Comparison of ENCODE assay signal across 26 mouse cellular contexts in genomic region chr1:189499703-189500102, GRCm38 (mm10).
A peak's percentile ranks its signal among the peaks of the same experiment; 100 is the strongest.
DNase-seq lines count a peak whose midpoint lies in the region; ATAC-seq and TF ChIP-seq lines count a peak whose summit lies in the region.
"Had no signal": no experiment of that assay in that cellular context is flagged by ENCODE, and none has a peak within 500 bp of the region (broad histone marks: within the 10 kb centered on the region; RNA-seq: fewer than 3 reads in every experiment).

No protein-coding gene starts in this region.

- no peak overlapping the region for H3K9ac ChIP-seq in kidney, embryonic 15.5 days
- no peak overlapping the region for H3K9ac ChIP-seq in CH12.LX (ENCODE audit: insufficient read depth, low read depth)
- H3K9ac ChIP-seq in intestine, embryonic 16.5 days (ENCODE audit: low read depth, low read length) = no peak overlapping the region
- no peak overlapping the region for H3K9ac ChIP-seq in stomach, postnatal 0 days (ENCODE audit: low read length)
- H3K9ac ChIP-seq: embryonic facial prominence, embryonic 13.5 days; embryonic facial prominence, embryonic 15.5 days; forebrain, embryonic 12.5 days had no signal

- in situ Hi-C loops in CH12.LX (cut with MboI; ENCODE audit: low pct_ligation_motif_present, low pct_unique_long_range_greater_than_20kb, low sequenced_read_pairs) = no loop called here

- TF ChIP-seq RAD21 in CH12.LX (IDR thresholded peaks at IDR 0.05; ENCODE audit: low read depth, low read length) = no peak

- no peaks in the 10 kb centered on the region for H3K79me2 ChIP-seq in CH12.LX (replicated peaks; ENCODE audit: control insufficient read depth, extremely low read depth, insufficient read depth, poor library complexity, severe bottlenecking)

- 70% methylated on average over 3 of the region's 3 CpGs for WGBS in kidney, embryonic 15.5 days
- WGBS in intestine, embryonic 16.5 days = 67% methylated on average over 3 of the region's 3 CpGs
- WGBS in stomach, postnatal 0 days = 83% methylated on average over 3 of the region's 3 CpGs

- peak; percentile 61 for TF ChIP-seq EP300 in CH12.LX (IDR thresholded peaks at IDR 0.05; ENCODE audit: low read length)
- no peak for TF ChIP-seq EP300 in stomach, postnatal 0 days (optimal IDR thresholded peaks at IDR 0.05)

- H3K27me3 ChIP-seq in kidney, embryonic 15.5 days = no peaks in the 10 kb centered on the region
- no peaks in the 10 kb centered on the region for H3K27me3 ChIP-seq in CH12.LX (replicated peaks)
- no peaks in the 10 kb centered on the region for H3K27me3 ChIP-seq in intestine, embryonic 16.5 days (replicated peaks; ENCODE audit: control insufficient read depth, insufficient read depth, low read length)
- no peaks in the 10 kb centered on the region for H3K27me3 ChIP-seq in stomach, postnatal 0 days (ENCODE audit: control insufficient read depth, insufficient read depth, low read length)
- H3K27me3 ChIP-seq: embryonic facial prominence, embryonic 13.5 days; embryonic facial prominence, embryonic 15.5 days; forebrain, embryonic 12.5 days had no signal

- no peak for DNase-seq in kidney, postnatal 25 days
- DNase-seq in CH12.LX (ENCODE audit: extremely low read depth) = peak; percentile 82
- no peak for DNase-seq in stomach, postnatal 0 days (ENCODE audit: low spot score)
- DNase-seq in cerebellum, postnatal 25 days = no peak
- no peak for DNase-seq in cerebellum, adult 9-11 months
- DNase-seq in gastrocnemius, adult 8-10 months (ENCODE audit: low spot score in 2 of 2) = no peak
- DNase-seq: adrenal gland, adult 2 months; adrenal gland, postnatal 10 days; adrenal gland, postnatal 25 days; B cell, adult 2 months; cerebellum, adult 11 months; cerebellum, adult 18-20 months; cerebellum, adult 8-10 months; cerebellum, postnatal 10 days; cerebellum, postnatal 36 days; embryo, embryonic 11 days had no signal

- no peak for TF ChIP-seq POLR2A in CH12.LX (IDR thresholded peaks at IDR 0.05; ENCODE audit: low read depth, low read length)

- no peaks in the 10 kb centered on the region for H3K36me3 ChIP-seq in kidney, embryonic 15.5 days
- H3K36me3 ChIP-seq in CH12.LX (replicated peaks in 1 of 2; ENCODE audit: control insufficient read depth in 1 of 2, insufficient read depth in 1 of 2, low read length in 1 of 2) = no peaks in the 10 kb centered on the region
- no peaks in the 10 kb centered on the region for H3K36me3 ChIP-seq in intestine, embryonic 16.5 days (ENCODE audit: control insufficient read depth, insufficient read depth, low read length)
- H3K36me3 ChIP-seq in stomach, postnatal 0 days (ENCODE audit: control insufficient read depth, insufficient read depth, low read length) = no peaks in the 10 kb centered on the region
- H3K36me3 ChIP-seq: embryonic facial prominence, embryonic 13.5 days; embryonic facial prominence, embryonic 15.5 days; forebrain, embryonic 10.5 days; forebrain, embryonic 12.5 days had no signal

- H3K9me3 ChIP-seq in kidney, embryonic 15.5 days (replicated peaks) = 0 out of 2 replicates have a peak, but pooled peaks cover 3% of the 10 kb centered on the region
- no peaks in the 10 kb centered on the region for H3K9me3 ChIP-seq in CH12.LX (replicated peaks; ENCODE audit: low read length)
- no peaks in the 10 kb centered on the region for H3K9me3 ChIP-seq in intestine, embryonic 16.5 days (ENCODE audit: control insufficient read depth, low read length)
- H3K9me3 ChIP-seq in stomach, postnatal 0 days (ENCODE audit: control insufficient read depth, low read length) = no peaks in the 10 kb centered on the region
- H3K9me3 ChIP-seq: embryonic facial prominence, embryonic 13.5 days; embryonic facial prominence, embryonic 15.5 days; forebrain, embryonic 10.5 days; forebrain, embryonic 12.5 days had no signal

- TF ChIP-seq CTCF in CH12.LX (conservative IDR thresholded peaks at IDR 0.05 in 1 of 2, IDR thresholded peaks at IDR 0.05 in 1 of 2; ENCODE audit: low read depth in 2 of 2, low read length in 2 of 2) = no peak
- no peak for TF ChIP-seq CTCF in stomach, postnatal 0 days (IDR thresholded peaks at IDR 0.05; ENCODE audit: low read depth)

- no peak overlapping the region for H3K4me2 ChIP-seq in kidney, embryonic 15.5 days
- H3K4me2 ChIP-seq in CH12.LX (ENCODE audit: insufficient read depth, low read depth, poor library complexity, severe bottlenecking) = no peak overlapping the region
- H3K4me2 ChIP-seq in intestine, embryonic 16.5 days (ENCODE audit: low read depth, low read length) = no peak overlapping the region
- H3K4me2 ChIP-seq in stomach, postnatal 0 days (replicated peaks; ENCODE audit: low read depth) = no peak overlapping the region
- H3K4me2 ChIP-seq: embryonic facial prominence, embryonic 13.5 days; embryonic facial prominence, embryonic 15.5 days; forebrain, embryonic 12.5 days had no signal

- ATAC-seq in kidney, embryonic 15.5 days (replicated peaks; ENCODE audit: low FRiP score) = no peak
- peak; percentile 32 for ATAC-seq in intestine, embryonic 16.5 days
- peak; percentile 67; the same call in 1 of the 2 replicates for ATAC-seq in stomach, postnatal 0 days (ENCODE audit: low FRiP score, low TSS enrichment)
- ATAC-seq: CD4-positive, CD25-positive, alpha-beta regulatory T cell, adult 4 months; forebrain, embryonic 14.5 days; forebrain, embryonic 16.5 days had no signal

- H3K4me3 ChIP-seq in kidney, embryonic 15.5 days (replicated peaks) = no peak overlapping the region
- H3K4me3 ChIP-seq in CH12.LX (replicated peaks in 1 of 3; ENCODE audit: low read depth in 2 of 3, low read length in 2 of 3, poor library complexity in 1 of 3) = no peak overlapping the region
- H3K4me3 ChIP-seq in intestine, embryonic 16.5 days (ENCODE audit: low read length) = no peak overlapping the region
- H3K4me3 ChIP-seq in stomach, postnatal 0 days (ENCODE audit: low read depth, low read length) = no peak overlapping the region
- H3K4me3 ChIP-seq: embryonic facial prominence, embryonic 13.5 days; embryonic facial prominence, embryonic 15.5 days; erythroblast, embryonic 14.5 days; forebrain, embryonic 10.5 days; forebrain, embryonic 12.5 days had no signal

- peaks cover 22% of the 10 kb centered on the region for H3K4me1 ChIP-seq in kidney, embryonic 15.5 days
- H3K4me1 ChIP-seq in CH12.LX (ENCODE audit: control insufficient read depth in 1 of 2, insufficient read depth in 2 of 2) = peaks cover 0 to 24% of the 10 kb centered on the region in 2 experiments; a peak in 2 of 4 replicates
- peaks cover 6% of the 10 kb centered on the region for H3K4me1 ChIP-seq in intestine, embryonic 16.5 days (ENCODE audit: control insufficient read depth, insufficient read depth, low read length)
- H3K4me1 ChIP-seq in stomach, postnatal 0 days (replicated peaks; ENCODE audit: control insufficient read depth, insufficient read depth) = no peaks in the 10 kb centered on the region
- H3K4me1 ChIP-seq: embryonic facial prominence, embryonic 13.5 days had no signal

- dilution Hi-C loops in CH12.LX (cut with MboI; ENCODE audit: extremely low pct_ligation_motif_present, extremely low pct_unique_long_range_greater_than_20kb, low sequenced_read_pairs) = no loop called here

- H3K27ac ChIP-seq in kidney, embryonic 15.5 days = 0 out of 2 replicates have a peak overlapping the region, but pooled peaks have one; percentile 56
- H3K27ac ChIP-seq in CH12.LX (ENCODE audit: insufficient read depth, low read depth) = no peak overlapping the region
- no peak overlapping the region for H3K27ac ChIP-seq in intestine, embryonic 16.5 days (ENCODE audit: low read length)
- H3K27ac ChIP-seq in stomach, postnatal 0 days (replicated peaks) = no peak overlapping the region
- H3K27ac ChIP-seq: embryonic facial prominence, embryonic 13.5 days; embryonic facial prominence, embryonic 15.5 days; forebrain, embryonic 10.5 days; forebrain, embryonic 12.5 days had no signal

TF ChIP-seq in CH12.LX, 34 proteins besides CTCF, POLR2A, EP300 and RAD21 (continues in another document):
- no peak; the same call in 1 of the 2 replicates for TF ChIP-seq IRF4 (IDR thresholded peaks at IDR 0.05; ENCODE audit: low read depth, low read length)
- no peak for TF ChIP-seq ZMIZ1 (IDR thresholded peaks at IDR 0.05; ENCODE audit: low read depth, low read length)
- peak; percentile 63; the same call in 1 of the 2 replicates for TF ChIP-seq MAFK (IDR thresholded peaks at IDR 0.05; ENCODE audit: insufficient replicate concordance, low read length)
- 0 out of 2 replicates have a peak, but pooled peaks have one; percentile 31 for TF ChIP-seq JUN (IDR thresholded peaks at IDR 0.05; ENCODE audit: insufficient read depth, low read depth, low read length)
- TF ChIP-seq UBTF (IDR thresholded peaks at IDR 0.05; ENCODE audit: low read depth, low read length) = no peak
- TF ChIP-seq MAZ (IDR thresholded peaks at IDR 0.05; ENCODE audit: low read depth, low read length) = no peak
- TF ChIP-seq BHLHE40 (IDR thresholded peaks at IDR 0.05; ENCODE audit: low read depth, low read length) = 0 out of 2 replicates have a peak, but pooled peaks have one; percentile 29
- no peak for TF ChIP-seq RCOR1 (conservative IDR thresholded peaks at IDR 0.05; ENCODE audit: low read depth, low read length)
- no peak for TF ChIP-seq E2F4 (IDR thresholded peaks at IDR 0.05; ENCODE audit: insufficient replicate concordance, low read depth, low read length)
- TF ChIP-seq TBP (conservative IDR thresholded peaks at IDR 0.05; ENCODE audit: low read depth, low read length) = no peak
- TF ChIP-seq TCF12 (IDR thresholded peaks at IDR 0.05; ENCODE audit: low read depth, low read length) = peak; percentile 55; the same call in 1 of the 2 replicates
- TF ChIP-seq CHD2 (IDR thresholded peaks at IDR 0.05; ENCODE audit: low read length) = peak; percentile 27; the same call in 1 of the 2 replicates
- TF ChIP-seq HCFC1 (IDR thresholded peaks at IDR 0.05; ENCODE audit: low read depth, low read length) = no peak
- TF ChIP-seq JUND (conservative IDR thresholded peaks at IDR 0.05; ENCODE audit: low read depth, low read length) = peak; percentile 27; the same call in 1 of the 2 replicates
- no peak for TF ChIP-seq ZC3H11A (IDR thresholded peaks at IDR 0.05; ENCODE audit: low read depth, low read length)
- TF ChIP-seq POLR2AphosphoS2 (IDR thresholded peaks at IDR 0.05; ENCODE audit: low read depth, low read length) = no peak
- TF ChIP-seq ZNF384 (IDR thresholded peaks at IDR 0.05; ENCODE audit: low read depth, low read length) = no peak
- TF ChIP-seq GABPA (IDR thresholded peaks at IDR 0.05; ENCODE audit: insufficient replicate concordance, low read depth, low read length) = no peak
- no peak for TF ChIP-seq MXI1 (IDR thresholded peaks at IDR 0.05; ENCODE audit: low read depth, low read length)
- peak; percentile 35; the same call in 1 of the 2 replicates for TF ChIP-seq ETS1 (conservative IDR thresholded peaks at IDR 0.05; ENCODE audit: low read depth, low read length)
- no peak for TF ChIP-seq MYC (IDR thresholded peaks at IDR 0.05; ENCODE audit: low read depth, low read length)
- TF ChIP-seq NELFE (IDR thresholded peaks at IDR 0.05; ENCODE audit: low read depth, low read length) = no peak
- TF ChIP-seq SIN3A (IDR thresholded peaks at IDR 0.05; ENCODE audit: low read length) = no peak
- no peak for TF ChIP-seq MEF2A (IDR thresholded peaks at IDR 0.05; ENCODE audit: borderline replicate concordance, low read depth, low read length)
